Mouse (Mus musculus): ENCODE data around the gene Rnf187.

Rnf187 gene

DNA sequence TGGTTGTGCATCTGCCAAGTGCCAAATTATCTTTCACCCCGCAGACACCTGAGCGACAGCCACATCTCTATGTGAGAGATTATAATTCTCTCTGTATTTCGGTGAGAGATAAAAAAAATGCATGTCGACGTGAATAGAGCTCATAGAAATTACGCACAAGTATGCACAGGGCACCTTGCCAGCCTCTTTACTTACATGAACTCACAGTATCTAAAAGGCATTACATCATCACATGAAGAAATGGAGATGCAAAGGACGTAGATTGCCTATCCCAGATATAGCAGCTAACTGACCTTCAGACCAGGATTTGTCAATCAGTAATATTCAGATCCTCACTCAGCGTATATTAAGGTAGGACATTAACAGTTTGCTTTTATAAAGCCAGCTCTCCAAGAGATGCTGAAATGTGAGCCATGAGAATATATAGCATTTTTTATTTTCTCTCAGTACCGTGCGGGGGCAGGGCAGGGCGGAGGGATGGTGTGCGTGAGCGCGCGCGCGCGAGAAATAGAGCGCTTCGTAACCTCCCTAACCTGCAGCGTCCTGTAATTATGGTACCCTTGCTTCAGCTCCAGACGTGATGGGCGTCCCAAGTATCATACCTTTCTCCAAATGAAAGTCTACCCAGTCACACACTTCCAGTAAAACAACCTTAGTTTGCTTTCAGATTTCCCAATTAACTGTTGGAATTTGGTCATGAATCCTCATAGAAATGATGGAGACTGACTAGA, 9.2 kb upstream of the Rnf187 start:
- no peak for DNase-seq (ENCODE audit: low read depth, low spot score)

DNA sequence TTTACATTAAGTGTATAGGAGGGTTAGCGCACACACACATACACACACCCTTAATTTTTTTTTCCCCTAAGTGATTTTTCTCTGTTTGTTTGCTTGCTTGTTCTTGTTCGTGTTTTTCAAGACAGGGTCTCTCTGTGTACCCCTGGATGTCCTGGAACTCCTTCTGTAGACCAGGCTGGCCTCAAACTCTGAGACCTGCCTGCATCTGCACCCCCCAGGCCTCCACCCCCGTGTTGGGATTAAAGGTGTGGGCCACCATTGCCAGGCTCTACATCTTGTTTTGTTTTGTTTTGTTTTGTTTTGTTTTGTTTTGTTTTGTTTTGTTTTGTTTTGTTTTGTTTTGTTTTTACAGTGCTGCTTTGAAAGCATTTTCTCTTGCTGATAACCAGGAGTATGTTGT, 8.6 kb upstream of the Rnf187 start:
- DNase-seq (ENCODE audit: low read depth, low spot score): no peak

DNA sequence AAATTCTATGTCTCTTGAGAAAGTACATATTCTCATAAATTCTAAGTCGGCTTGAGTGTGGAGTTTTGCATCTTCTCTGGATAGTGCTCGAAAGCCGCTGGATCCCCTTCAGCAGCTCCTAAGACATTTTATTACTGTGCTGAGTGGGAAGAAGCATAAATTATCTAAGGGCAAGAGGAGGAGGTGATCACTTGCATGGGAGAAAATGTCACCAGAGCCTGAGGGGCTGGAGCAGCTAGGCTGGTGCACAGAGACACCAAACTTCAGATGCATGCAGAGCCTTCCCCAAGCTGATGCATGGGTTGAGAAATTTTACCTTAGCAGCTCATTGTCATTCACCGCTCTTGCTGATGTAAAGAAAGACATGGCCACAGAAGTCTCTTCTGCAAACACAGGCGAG, 5.4 kb upstream of the Rnf187 start:
- DNase-seq (ENCODE audit: low read depth, low spot score): no peak

DNA sequence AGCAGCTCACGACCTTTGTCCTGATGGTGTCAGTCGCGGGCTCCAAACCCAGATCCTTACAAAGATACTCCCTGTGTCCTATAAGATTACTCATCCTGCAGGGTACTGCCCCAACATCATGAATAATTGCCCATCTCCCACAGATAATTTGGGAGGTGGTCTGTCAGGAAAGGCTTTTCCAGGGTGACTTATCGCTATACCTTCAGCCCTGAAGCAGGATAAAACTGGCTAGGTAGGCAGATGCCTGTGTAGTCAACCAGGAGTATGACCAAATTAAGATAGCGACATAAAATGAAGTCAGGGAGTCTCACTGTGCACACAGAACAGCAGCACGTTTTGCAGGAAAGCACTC, 348 bp upstream of the Rnf187 start:
- DNase-seq (ENCODE audit: low read depth, low spot score): no peak

DNA sequence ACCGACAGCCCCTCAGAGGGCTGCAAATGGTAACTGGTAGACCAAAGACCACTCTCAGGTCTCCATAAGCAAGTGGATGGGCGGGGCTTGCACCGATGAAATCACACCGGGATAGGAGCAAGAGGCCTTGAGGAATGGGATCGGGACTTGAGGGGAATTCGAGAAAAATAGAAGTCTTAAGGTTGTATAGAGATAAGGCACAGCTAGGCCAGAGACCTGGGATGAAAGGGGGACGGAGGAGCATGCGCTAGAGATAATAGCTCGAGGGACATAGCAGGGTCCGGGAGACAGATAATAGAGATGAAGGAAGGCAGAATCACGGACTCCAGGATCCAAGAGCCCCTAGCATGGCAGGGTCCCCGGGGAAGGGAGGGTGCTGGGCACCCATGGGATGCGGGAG, 807 bp downstream of the Rnf187 start:
- DNase-seq (ENCODE audit: low read depth, low spot score): peak; percentile 77

DNA sequence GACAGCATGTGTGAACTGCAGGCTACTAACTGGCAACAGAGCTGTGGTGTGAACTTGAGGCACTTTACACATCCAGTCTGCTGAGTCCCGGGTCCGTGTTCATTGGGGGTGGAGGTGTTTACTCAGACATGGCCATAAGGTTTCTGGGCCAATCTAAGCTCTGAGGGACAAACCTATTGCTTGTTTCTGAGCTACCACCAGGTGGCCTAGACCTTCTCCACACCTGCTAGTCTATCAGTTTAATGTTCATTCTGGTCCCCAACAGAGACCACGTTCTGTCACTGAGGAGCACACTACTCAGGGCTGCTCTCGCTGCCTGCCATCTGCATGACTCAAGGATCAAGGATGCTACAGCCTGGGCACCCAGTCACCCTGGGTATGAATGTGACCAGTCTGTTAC, 7.1 kb downstream of the Rnf187 start:
- DNase-seq (ENCODE audit: low read depth, low spot score): peak; percentile 18

DNA sequence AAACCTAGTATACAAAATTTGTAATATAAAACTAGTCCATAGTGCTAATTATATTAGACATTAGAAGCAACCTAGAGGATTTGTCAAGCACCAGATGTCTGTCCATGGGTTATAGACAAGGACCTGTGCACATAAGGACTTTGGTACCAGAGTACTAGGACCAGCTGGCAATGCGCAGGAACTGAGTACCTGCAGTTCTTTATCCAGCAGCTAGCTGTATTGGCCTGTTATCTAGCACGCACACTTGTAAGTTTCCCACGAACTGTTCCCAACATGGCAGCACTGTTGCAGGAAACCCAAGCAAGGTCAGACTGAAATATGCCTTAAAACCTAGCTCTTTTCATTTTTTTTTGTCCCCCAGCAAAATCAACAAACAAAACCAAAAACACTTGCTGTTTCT, 8.5 kb downstream of the Rnf187 start:
- no peak for DNase-seq (ENCODE audit: low read depth, low spot score)

DNA sequence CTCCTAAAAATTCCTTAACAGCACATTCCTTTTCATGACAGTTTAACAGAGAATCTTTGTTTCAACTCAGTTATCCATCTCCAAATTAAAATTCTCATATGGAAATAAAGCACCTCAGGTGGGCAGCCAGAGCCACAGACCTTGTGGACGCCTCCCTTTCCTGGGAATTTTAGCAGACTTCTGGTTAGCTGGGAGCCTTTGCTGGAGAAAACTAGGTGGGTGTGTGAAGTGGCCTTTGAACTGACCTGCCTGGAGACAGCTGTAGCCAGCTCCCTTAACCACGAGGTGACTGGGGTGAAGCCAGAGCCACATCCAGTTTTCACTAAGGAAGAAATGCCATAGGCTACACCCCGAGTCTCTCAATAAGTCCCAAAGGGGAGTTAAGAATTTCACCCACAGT, 9.1 kb downstream of the Rnf187 start:
- no peak for DNase-seq (ENCODE audit: low read depth, low spot score)

DNA sequence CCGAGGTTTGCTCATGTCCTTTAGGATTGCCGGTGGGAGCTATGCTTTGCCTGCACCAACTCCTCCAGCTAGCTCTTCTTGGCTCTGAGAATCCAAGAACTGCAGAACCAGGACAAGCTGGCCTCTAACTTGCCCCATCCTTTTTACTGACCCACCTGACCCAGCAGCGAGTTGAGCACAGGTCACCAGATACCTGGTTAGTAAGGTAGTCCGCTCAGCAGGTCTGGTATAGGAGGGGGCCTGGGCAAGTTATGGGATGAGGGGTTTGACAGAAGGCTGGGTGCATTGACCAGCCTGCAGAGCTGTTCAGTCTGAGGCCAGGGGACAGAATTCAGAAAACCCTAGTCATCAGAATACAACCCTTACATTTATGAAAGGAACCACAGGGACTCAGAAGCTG, 9.7 kb downstream of the Rnf187 start:
- DNase-seq (ENCODE audit: low read depth, low spot score): no peak

DNA sequence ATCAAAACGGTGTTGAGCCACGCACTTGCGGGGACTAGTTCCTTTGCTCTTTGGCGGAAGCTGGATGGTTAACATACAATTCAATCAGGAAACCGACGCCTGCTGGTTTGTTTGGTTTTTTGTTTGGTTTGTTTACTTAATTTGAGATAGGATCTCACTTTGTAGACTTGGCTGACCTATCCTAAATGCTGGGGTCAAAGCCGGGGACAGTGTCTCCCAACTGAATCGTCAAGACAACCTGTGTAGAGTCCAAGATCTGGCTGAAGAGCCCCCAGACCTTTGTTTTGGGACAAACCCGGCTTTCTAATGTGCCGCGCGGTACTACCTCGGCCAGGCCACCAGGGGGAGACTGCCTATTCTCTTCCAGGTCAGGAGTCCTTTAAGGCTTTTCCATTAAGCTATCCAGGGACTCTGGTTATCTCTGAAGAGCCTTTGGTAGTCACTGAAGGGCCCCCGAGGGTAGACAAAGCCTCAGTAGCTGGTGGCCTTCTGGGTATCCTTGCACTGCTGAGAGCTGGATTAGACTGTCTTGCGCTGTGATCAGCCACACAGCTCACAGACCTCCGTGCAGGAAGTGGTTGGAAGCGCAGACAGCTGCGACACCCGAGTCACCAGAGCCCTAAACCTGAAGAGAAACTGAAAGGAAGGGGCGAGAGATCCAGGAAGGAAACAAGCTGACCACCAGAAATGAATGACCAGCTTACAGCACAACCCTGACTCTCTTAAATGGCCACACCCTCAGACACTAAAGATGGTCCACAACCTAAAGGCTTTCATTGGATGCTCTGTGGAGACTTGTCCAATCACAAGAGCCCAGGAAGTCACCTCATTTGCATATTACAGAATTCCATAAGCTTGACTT, 10.7 kb downstream of the Rnf187 start:
- peak; percentile 66 for DNase-seq (ENCODE audit: low read depth, low spot score)

DNA sequence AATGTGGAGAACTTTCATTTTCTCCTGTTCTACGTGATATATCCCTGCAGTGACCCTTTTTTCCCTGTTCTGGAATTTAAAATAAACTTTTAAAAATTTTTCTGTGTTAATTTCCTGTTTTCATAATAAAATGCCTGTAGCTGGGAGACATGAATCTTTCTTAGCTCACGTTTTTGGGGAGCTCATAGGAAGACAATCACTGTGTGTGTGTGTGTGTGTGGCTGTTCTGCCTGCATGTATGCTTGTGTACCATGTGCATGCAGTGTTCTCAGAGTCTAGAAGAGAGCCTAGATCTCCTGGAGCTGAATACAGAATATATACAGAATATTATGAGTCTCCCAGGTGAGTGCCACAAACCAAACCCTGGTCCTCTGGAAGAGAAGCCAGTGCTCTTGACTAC, 11.7 kb downstream of the Rnf187 start:
- DNase-seq (ENCODE audit: low read depth, low spot score): no peak

DNA sequence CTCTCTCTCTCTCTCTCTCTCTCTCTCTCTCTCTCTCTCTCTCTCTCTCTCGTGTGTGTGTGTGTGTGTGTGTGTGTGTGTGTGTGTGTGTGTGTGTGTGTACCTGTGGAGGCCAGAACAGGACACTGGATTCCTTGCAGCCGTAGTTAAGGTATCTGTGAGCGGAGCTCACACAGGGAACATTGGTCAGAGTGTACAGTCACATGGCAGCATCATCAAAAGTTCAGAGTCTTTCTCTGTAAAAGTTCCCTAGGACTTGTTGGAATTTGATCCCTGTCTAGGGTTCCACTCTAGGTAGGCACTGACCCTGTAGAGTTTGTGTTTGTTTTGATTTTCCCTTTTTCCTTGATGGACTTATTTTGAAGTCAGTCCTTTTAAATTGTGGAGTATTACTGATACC, 12.1 kb downstream of the Rnf187 start:
- no peak for DNase-seq (ENCODE audit: low read depth, low spot score)

DNA sequence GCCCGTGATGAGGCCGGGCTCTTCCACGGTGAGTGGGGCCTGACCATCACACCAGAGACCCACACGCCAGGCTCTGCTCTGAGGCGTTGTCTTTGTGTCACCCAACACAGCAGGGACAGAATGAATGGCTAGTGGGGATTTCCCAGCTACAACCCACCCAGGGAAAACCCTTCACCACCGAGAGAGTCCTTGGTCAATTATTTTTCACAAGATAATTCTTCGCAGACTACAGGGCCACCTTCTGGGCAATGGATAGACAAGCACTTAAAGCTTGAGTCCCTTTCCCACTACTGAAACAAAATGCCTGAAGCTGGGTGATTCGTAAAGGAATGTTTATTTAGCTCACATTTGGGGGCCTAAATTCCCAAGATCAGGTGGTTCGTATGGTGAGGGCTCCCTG, 16.3 kb downstream of the Rnf187 start:
- no peak for DNase-seq (ENCODE audit: low read depth, low spot score)

DNA sequence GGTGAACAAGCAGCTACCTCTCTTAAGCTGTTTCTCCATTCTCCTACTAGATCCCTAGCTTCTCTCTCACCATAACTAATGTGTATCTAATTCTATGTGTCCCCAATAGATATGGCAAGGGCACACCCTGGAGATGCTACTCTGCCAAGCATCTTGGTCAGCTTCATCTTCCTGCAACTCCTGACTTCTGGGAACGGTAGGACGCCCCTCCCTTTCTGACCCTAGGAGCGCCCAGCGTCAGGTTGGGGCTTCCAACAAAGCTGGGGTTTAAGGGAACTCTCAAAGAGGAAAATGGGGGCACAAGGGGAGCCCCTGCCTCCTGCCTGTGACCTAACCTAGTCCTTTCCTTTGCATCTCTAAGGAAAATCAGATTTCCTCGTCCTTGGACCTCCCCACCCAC, 20.0 kb downstream of the Rnf187 start:
- DNase-seq (ENCODE audit: low read depth, low spot score): no peak

DNA sequence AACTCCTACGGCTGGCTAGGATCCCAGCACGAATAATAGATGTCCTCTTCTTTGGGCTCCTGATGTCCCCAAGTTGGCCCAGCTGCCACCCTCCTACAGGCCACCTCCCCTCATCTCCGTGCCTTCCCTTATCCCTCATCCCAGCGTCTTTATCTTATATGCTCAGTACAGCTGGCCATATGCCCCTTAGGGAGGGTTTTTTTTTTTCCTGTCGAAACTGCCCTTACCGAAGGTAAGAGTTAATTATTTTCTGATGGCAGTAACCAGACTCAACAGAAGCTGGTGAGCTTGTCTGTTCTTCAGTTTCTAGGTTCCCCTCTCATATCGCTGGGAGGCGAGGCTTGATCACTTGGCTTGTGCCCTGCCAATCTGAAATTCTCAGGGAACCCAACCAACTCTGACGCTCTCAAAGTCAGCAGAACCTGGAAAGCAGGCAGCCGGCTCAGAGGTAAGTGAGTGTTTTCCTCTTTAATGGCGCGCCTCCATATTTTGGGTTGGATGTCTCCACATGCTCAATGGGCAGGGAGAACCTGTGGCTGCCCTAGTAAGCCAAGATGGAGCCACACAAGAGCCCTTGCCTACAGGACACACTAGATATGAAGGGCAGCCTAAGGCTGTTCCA, 20.9 kb downstream of the Rnf187 start, which contains the start of gene Btnl10:
Gene Btnl10, plus strand, starts transcription at position 164 of the 622 bp plus-strand sequence.
- DNase-seq (ENCODE audit: low read depth, low spot score): no peak

DNA sequence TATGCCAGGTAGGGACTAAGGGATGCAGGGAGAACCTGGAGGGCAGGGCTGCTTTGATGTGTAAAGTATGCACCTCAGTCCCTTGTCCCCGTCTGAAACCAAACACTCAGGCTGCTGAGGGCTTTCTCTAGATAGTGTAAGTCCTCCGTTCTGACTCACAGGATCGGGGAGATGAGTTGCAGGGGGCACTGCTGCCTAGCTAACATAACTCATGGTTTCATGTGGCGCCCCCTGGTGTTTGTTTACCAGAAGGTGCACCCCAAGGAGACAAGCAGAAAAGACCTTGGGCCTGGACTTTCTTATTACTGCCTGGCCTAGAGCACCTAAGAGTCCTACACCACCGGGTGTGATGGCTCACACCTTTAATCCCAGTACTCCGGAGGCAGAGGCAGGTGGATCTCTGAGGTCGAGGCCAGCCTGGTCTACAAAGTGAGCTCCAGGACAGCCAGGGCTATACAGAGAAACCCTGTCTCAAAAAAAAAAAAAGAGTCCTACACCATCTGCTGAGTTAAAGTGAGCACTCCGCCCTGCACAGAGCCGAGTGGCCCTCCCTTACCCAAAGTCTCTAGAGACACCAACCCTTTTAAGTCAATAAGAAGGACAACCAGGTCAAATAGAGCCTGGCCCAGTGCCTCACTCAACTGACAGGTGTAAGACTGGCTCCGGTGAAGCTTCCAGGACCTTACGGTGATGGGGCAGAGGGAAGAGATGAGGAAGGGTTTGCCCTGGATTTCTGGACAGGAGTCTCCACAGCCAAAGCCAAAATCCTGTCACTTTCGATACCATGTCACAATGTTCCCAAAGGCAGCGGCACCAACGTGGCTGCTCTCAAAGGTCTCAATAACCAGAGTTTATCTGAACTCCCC, 21.6 kb downstream of the Rnf187 start:
- peak; percentile 80 for DNase-seq (ENCODE audit: low read depth, low spot score)

DNA sequence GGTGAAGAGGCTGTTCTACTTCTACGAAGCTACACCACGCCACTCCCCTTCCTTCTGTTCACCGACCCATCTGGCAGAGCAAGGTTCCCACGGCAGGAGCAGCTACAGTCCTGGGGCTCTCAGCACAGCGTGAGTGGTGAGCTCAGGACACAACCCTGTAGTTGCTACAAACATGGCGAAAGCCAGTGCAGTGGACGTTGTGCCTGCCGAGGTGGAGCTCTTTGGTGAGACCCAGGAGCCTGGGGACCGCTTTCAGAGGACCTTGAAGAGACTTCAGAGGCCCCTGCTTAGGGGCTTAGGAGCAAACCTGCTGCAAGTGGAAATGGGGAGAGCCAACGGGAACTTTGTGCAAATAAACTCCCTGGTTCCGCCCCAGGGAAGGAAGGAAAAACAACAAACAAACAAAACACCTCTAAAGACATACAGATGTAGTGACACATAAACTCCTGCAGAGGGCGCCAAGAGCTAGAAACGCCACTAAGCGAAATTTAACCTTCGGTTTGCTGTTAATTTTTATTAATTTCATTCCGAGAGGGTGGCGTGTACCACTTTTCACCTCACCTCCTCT, 24.2 kb downstream of the Rnf187 start:
- peak; percentile 44 for DNase-seq (ENCODE audit: low read depth, low spot score)

DNA sequence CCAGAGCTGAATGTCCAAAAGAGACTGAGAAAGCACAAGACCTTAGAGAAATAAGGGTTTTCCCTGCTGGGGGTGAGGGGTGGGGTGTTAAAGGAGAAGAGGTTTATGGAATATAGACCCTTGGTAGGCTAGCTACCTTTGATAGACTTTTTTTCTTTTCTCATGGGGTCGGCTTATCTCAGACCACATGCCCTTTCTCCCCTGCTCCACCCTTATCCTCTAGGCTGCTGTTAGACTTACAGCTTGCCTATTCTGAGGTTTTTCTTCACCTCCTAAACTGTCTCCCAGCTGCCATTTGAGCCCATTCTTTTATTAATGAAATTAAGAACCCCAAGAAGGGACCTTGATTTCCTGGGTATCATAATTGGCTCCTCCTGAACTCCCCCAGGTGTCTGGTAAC, 24.9 kb downstream of the Rnf187 start:
- no peak for DNase-seq (ENCODE audit: low read depth, low spot score)

DNA sequence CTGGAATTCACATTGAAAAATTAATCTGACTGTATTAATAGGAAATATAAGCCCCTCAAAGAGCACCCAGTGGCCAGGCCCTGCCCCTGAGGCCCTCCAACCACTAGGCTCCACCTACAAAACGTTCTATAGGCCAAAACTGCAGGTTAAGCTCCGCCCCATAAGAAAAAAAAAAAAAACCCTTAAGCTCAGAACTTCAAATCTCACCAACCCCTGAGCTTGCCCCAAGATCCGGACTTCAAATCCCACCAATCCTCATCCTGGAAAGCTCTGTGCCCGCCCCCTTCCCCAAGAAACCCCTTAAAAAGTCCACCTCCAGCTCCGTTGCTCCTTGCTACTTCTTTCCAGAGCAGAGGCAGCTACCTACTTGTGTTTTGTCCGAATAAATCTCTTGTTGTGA, 33.9 kb downstream of the Rnf187 start:
- peak; percentile 92 for DNase-seq (ENCODE audit: low read depth, low spot score)

DNA sequence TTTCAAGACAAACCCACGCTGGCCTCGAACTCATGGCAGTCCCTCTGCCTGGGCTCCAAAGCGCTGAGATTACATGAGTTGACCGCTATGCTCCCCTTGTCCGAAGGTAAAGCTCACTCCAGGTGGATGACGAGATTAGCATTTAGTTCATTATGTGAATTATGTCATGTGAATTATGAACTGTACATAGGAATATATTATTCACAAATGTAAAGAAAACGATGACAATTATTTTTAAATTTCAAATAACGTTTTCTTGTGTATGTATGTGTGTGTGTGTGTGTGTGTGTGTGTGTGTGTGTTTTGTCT, 34.4 kb downstream of the Rnf187 start:
- no peak for DNase-seq (ENCODE audit: low read depth, low spot score)

Data from R1 (cell line).